Mouse (Mus musculus) right cerebral cortex, postnatal 25 days (tissue): ENCODE measurements around the gene Qars.

Experiments used
- DNase-seq: peaks from one replicate; pipeline ENCODE4 v3.0.0; 2022

The Qars gene

DNA sequence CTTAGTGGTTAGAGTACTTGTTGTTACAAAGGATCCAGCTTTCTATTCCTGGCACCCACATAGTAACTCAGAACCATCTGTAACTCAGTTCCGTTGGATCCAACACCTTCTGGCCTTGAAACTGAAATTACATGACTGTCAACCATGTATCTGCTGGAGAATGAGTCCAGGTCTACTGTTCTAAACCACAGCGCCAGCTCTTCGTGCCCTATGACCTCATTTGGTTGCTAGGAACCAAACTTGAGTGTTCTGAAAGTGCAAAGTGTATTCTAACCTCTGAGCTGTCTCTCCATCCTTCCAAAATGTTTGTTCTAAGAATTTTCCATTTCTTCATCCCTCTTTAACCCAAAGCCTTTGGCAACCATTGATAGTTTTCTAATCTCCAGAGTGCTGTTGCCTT lies 38.5 kb downstream of the Qars start:
- no peak for DNase-seq

DNA sequence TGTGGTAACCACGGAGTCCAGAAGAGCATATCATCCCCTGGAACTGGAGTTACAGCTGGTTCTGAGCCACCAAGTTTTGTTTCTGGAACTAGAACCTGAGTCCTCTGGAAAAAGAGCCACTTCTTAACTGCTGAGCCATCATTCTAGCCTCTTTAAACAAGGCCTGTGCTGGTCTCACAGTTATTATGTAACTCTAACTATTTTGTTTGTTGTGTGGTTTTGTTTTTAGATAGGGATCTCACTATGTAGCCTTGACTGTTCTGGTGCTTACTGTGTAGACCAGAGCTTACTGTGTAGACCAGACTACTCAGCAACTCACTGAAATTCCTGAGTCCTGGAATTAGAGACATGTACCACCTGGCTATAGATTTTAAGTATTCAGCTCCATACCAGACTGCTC lies 39.4 kb downstream of the Qars start:
- no peak for DNase-seq

- DNase-seq, result no peak
Measured at GRCm38 (mm10) chr9:108559169-108559568, 51.7 kb downstream of the Qars start.

GRCm38 (mm10) chr9:108560227-108560841 lies 52.8 kb downstream of the Qars start, which contains the start of gene Impdh2:
TSS of gene Impdh2 (plus strand) at chr9:108560286.
- DNase-seq, result peak; percentile 93

DNA sequence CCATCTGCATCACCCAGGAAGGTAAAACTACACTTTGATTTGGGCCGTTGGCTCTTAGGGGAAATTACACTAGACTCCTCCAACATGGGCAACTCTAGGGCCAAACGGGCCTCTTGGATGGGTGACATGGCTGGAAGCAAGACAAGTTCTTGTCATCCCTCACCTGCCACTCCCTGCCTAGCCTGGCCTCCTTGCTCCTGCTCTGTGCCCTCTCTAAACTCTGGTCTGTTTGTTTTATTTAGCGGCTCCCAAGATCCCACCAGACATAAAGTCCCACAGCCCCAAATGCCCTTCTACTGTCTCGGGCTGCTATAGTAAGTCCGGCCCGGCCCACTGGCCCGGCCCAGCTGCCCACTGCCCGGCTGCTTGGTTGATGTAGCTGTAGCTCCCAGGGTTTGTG lies 56.2 kb downstream of the Qars start:
- no peak for DNase-seq

DNA sequence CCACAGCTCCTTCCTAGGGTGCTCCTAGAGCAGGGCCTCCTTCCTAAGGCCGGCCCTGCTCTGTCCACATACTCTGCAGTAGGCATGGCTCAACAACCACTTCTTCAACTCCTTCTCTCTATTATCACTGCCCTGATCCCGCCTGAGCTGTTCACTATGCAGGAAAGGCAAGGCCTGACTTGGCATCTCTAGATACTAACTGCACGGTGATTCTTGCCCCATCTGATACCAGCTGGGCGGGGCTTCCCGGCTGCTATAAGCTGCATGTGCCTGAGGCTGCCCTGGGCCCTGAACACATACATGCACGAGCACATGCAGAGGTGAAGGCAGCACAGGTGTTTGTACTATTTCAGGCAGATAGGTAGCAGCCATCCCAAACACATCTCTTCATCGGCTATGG lies 56.6 kb downstream of the Qars start:
- no peak for DNase-seq
